Mouse (Mus musculus) lung, postnatal 4 days (tissue): ENCODE data around the gene Srrm2.

Source experiments
- DNase-seq, 2 experiments: peaks; one replicate each; pipeline ENCODE4 v3.0.0; 2021

The Srrm2 gene

DNA sequence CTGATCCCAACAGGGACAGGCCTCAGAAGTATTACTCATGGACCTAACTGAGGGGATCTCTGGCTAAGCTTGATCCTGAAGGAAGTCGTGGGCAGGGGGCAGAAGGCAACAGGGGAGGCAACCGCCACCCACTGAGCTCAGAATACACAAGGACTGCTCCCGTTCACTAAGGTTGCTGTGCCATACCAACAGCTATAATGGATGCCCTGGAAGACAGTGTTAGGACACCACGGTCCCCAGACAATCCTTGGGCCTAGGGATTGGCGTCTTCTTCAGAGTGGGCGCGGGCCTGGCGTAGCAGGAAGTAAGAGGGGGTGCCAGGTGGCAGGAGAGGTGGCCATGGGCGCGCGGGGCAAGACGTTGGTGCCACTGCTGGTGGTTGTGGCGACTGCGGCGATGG lies 77.4 kb downstream of the Srrm2 start, which contains the start of gene Prss21:
Gene Prss21, plus strand, starts transcription at position 301 of the 400 bp plus-strand sequence.
- DNase-seq, result no peak

DNA sequence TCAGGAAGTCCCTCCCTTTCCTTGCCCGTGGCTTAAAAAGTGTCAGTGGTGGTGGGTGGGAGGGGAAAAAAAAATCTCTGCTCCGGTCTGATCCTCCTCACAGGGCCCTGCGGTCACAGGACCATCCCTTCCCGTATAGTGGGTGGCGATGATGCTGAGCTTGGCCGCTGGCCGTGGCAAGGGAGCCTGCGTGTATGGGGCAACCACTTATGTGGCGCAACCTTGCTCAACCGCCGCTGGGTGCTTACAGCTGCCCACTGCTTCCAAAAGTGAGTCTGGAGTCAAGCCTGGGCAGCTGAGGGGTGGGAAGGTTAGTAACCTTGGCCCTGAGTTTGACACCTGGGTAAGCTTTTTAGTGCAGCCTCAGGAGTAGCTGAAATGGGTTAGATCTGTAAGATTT lies 78.2 kb downstream of the Srrm2 start:
- peak; percentile 38 to 45 for DNase-seq
